Mouse (Mus musculus): ENCODE data around the gene Prepl.
A peak's percentile ranks its signal among the peaks of the same experiment; 100 is the strongest.

Prepl gene

DNA sequence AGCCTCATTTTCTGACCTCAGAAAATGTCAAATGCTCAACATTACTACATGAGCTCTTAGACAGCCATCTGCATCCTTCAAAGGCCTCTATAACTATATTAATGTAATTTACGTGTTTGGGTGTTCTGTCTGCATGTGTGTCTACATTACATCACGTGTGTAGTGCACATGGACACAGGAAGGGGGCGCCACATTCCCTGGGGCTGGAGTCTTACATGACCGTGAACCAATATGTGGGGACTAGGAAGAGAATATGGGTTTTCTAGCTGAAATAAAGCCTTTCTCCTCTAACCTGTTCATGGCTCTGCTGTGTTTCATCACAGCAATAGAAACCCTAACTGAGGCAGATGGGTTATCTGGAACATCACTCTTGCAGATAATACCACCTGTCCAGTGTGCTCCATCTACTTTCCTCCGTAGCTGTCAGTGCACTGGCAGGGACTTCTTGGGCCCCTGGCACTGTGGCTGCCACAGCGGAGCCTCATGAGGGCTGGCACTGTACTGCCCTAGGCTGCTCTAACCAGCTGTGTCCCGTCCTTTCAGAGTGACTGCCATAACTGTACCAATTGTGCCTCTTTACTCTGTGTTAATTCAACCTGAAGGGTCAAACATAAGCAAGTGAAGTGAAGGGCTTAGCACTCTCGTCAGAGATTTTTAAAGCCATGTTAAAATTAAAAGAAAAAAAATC is 18.8 kb downstream of the Prepl start:
- DNase-seq (ENCODE audit: low read depth, low spot score): no peak

DNA sequence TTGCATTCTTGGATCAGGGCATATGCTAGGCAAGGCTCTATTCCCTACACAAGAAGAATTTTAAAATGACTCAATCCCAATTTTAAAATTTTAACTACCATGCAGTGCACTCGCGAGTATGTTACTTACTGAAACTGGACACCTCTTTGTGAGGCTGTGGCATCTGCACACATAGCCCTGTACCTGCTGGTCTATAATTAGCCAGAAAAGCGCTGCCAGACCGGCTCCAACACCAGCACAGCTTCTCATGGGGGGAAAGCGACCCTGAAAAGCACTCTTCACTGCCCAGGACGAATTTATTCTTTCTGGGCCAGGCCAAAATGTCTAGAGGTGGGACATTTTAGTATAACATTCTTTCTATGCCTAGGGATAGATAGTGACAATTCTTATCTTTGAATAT is 19.4 kb downstream of the Prepl start:
- no peak for DNase-seq (ENCODE audit: low read depth, low spot score)

DNA sequence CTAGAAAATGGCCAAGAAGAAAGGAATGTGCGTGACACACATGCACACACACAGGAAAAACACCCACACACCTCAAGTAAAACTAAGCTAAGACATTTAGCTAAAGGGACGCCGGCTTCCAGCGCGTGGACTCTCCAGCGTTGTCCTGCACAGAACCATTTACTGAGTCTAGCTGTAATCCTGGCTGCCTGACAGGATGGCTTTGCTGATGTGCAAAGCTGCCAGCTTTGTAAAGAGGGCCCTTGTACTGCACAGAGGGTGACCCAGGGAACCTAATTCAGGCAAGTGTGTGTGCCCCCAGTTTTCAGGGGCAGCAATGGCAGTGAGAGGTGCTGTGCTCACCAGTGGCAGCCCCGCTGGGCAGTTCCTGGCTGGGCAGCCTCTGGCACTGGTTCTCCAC is 22.7 kb downstream of the Prepl start:
- DNase-seq (ENCODE audit: low read depth, low spot score): peak; percentile 66

DNA sequence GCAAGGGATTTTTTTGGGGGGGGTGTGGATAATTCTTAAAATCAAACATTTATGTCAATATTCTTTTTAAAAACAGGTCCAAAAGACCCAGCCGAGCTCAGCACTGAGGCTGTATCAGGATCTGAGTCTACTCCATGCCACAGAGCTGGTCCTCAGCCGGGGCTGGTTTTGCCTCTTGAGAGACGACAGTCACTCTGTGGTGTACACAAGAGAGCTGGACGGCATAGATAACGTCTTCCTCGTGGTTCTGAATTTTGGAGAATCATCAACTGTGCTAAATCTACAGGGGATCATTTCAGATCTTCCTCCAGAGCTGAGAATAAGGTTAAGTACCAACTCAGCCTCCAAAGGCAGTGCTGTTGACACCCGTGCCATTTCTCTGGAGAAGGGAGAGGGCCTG is 26.5 kb downstream of the Prepl start:
- no peak for DNase-seq (ENCODE audit: low read depth, low spot score)

DNA sequence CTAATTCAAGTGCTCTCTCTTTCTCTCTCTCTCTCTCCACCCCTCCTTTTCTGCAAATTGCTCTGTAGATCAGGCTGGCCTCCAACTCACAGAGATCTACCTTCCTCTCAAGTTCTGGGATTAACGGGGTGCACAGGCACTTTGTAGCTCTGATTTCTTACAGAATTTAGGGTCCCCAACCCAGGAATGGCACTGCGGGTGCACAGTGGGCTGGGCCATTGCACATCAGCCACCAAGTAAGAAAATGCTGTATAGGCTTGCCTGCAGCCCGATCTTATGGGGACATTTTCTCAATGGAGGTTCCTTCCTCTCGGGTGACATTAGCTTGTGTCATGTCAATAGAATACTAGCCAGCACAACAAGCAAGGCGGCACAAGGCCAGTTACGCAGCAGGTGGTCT is 30.9 kb downstream of the Prepl start:
- DNase-seq (ENCODE audit: low read depth, low spot score): no peak

DNA sequence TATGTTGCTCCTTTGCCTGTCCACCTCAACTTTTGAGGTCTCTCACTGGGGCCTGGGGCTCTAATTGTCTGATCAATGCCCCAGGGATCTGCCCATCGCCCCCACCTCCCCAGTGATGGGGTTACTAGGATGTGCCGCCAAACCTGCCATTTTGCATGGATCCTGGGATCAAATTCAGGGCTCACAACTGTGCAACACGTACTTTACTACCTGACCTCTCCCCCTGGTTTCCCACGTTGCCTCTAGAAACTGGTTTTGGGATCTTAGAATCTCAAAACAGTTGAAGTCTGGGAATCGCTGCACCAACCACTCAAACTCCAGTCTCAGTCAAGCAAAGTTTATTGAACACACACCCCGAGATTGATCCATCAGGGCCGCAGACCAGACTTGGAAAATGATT is 31.8 kb downstream of the Prepl start:
- no peak for DNase-seq (ENCODE audit: low read depth, low spot score)

DNA sequence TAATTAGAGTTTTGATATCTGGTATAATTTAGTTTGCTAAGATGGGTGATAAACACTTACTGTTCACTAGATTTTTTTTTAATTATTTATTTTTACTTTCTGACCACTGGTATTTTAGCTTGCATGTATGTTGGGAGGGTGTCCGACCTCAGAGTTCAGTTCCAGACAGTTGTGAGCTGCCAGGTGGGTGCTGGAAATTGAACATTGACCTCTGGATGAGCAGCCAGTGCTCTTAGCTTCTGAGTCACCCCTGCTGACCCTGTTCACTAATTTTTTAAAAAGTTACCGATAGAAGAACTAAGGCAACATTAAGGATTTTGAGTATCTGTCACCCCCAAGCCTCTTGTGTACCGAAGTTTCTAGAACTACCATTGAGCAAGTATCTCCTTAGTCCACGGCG is 41.7 kb downstream of the Prepl start:
- DNase-seq (ENCODE audit: low read depth, low spot score): no peak

DNA sequence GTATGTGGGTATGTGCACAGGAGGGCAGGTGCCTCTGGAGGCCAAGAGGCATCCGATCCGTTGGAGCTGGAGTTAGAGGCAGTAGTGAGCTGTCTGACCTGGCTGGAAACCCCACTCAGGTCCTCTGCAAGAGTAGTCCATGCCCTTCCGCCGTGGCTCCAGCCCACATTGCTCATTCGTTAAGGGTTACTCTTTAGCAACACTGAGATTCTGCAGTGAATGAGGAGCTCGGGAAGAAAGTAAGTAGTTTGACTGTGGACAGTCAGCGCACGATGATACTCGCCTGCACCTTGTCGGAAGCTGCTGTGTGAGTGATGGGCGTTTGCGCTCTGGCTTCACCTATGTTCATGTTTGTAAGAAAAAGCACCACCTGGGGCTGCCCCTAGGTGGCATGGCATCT is 44.9 kb downstream of the Prepl start:
- DNase-seq (ENCODE audit: low read depth, low spot score): no peak

DNA sequence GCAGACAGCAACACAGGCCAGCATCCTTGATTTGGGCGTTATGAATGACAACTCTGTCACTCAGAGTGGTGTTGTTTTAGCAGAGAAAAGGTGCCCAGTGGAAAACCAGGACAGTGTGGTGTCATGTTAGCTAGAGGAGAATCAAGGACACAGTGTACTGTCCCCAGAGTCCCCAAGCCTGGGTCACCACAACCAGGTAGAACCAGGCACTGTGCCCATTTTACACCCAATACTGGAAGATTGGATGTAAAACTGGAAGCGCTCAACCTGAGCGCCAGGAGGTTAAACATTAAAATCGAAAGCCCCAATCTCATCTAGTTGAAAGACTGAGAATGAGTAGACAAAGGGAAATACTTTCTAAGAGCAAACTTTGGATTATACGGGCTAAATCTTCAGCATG is 45.6 kb downstream of the Prepl start:
- DNase-seq (ENCODE audit: low read depth, low spot score): no peak

DNA sequence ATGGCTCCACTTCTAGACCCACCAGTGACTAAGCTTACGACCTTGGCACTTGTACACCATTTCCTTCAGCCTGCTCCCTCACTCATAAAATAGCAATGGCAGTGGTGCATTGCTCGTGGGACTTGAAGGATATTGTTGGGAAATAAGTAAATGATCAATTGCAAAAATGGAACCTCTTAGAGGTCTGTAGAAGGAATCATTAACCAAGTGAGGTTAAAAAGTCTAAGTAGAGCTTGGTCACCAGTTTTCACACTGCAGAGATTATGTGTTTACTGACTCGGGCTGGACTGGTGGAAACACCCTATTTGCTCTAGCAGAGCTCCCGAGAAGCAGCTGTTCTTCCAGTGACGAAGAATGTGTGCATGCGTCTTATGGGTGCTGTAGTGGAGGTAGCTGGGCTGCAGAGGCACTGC is 46.6 kb downstream of the Prepl start:
- DNase-seq (ENCODE audit: low read depth, low spot score): no peak

DNA sequence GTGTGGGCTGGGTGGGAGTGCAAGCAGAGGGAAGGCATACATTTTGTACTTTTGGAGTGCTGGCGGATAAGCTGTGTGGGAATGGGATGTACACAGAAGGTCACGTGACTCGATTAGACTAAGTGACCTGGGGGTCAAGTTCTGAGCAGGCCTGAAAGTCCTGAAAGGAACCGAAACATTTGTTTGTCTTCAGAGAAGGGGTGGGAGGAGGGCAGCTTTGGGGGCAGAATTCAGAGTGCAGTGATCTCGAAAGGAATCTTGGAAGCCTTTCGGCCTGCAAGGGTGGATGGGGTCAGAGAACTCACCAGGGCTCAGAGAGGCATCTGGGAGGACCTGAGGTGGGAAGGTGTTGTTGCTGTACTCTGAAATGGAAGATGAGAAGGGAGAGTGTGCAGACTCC is 47.6 kb downstream of the Prepl start:
- no peak for DNase-seq (ENCODE audit: low read depth, low spot score)

DNA sequence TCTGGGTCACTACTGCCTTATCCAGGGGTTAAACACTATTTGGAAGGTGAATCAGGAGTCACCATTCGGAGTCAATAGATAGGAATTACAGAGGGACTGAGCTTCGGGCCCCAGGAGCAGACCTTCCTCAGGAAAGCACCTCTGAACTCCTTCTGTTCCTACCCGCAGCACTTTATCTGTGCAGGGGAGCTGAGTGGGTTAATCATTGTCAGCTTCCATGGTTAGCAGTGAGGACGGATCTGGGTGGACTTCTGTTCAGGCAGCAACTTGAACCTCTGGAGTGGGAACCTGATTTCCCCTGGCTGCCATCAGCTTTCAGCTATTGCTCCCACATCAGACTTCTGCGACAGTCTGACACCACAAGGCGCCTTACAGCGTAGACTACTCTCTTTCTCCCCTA is 49.1 kb downstream of the Prepl start:
- DNase-seq (ENCODE audit: low read depth, low spot score): no peak

DNA sequence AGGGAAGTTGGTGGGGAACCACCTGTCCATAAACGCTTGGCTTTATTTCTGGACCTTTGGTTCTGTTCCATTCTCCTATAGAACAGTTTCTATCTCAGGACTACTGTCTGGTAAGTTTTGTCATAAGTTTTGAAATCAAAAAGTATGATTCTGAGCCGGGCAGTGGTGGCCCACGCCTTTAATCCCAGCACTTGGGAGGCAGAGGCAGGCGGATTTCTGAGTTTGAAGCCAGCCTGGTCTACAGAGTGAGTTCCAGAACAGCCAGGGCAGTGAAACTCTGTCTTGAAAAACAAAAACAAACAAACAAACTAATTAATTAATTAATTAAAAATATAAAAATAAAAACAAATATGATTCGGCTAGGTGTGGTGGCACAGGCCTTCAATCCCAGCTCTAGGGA is 51.3 kb downstream of the Prepl start:
- DNase-seq (ENCODE audit: low read depth, low spot score): no peak

DNA sequence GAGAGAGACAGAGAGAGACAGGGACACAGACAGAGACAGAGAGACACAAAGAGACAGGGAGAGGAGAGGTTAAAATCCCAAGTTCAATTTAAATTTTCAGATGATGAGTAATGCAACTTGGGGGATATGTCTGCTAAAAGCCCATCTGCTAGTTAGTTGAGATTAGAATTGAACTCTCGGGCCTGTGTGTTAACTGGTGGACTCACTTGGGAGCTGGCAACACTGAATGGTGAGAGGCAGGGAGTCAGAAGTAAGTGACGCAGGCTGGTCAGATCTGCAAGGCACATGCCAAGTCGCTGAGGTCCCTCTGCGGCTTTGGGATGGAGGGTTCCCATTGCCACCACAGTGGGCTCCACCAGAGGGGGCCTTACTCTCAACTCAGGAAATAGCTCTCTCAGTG is 51.7 kb downstream of the Prepl start:
- DNase-seq (ENCODE audit: low read depth, low spot score): no peak

DNA sequence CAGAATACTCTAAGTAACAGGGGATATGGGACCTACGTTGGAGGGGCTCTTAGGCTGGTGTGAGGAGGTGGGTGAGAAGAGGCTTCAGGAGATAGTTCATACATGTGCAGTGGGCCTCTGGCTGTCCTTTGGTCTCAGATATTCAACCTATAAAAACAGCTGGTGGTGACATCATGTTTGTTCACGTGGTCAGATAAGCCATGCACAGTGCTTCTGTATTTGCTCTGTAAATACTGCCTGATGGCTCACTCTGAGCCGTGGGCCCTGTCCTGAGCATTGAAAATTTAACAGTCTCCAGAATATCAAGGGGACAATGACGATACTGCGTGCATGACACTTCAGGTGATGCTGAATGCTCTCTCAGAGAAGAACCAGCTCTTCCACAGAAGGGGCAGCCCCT is 52.2 kb downstream of the Prepl start:
- DNase-seq (ENCODE audit: low read depth, low spot score): no peak

DNA sequence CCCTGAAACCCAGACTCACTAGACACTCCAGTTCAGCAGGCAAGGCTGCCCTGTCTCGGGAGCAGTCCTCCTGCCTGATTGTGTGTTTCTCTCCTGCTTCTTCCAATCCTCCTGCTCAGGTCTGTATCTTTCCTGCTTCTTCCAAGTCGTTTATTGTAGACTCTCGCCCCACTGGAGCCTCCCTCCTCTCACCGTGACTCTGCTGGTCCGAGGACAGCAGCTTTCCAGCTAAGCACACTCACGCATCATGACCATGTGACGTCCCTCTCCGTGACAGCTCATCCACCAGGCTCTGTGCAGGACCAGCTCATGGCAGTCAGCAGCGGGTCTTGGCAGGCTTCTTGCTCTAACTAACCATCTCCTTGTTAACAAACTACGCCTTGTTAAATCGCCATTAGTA is 56.0 kb downstream of the Prepl start:
- peak; percentile 82 for DNase-seq (ENCODE audit: low read depth, low spot score)

DNA sequence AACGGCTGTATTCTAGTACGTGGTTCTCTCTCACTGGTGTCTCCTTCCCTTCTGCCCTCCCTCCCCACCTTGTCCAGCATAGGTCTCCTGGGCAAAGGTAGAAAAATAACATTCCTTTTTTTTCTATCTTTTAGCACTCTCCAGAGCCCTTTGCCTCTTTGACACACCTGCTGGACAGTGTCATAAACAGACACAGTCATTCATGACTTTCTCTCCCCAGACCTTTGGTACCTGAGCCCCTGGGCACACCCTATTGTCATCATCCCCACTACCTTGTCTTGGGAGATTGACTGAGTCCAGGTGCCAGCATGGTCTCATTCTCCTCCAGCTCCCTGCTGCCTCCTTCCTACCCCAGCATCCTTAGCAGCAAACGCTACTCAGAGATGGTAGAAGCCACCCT is 57.0 kb downstream of the Prepl start:
- DNase-seq (ENCODE audit: low read depth, low spot score): no peak

DNA sequence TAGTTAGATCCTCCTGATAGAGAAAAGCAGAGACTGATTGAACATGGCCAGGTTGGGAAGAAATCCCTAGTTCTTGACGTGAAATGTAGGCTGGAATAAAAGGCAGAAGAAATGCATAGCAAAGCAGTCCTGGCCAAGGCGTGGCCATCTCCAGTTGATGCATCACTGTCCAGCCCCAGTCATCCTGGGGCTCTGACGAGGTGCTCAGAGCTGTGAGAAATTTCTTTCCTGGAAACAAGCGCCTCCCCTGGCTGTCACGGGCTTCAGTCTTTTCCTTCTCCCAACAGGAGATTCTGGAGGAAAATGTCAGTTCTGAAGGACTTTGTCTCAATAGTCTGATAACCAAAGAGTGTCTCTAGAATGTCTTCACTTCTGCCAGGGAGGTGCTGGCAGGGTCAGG is 59.4 kb downstream of the Prepl start:
- no peak for DNase-seq (ENCODE audit: low read depth, low spot score)

DNA sequence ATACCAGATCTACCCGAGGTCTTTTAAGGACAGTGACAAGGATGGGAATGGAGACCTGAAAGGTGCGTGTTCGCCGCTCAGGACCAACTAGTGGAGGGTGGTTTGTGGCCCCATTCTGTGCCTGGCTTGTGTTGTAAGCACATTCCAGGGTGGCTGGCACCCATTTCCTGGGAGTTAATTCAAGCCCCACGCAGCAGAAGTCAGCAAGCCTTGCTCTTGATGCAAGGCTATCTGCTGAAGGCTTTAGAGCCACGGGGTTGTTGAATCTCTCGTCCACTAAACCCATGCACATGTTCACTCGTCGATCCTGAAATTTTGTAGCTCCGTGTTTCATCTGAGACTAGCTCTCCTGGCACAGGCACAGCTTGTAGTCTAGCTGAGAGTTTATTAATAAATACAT is 61.2 kb downstream of the Prepl start:
- no peak for DNase-seq (ENCODE audit: low read depth, low spot score)

DNA sequence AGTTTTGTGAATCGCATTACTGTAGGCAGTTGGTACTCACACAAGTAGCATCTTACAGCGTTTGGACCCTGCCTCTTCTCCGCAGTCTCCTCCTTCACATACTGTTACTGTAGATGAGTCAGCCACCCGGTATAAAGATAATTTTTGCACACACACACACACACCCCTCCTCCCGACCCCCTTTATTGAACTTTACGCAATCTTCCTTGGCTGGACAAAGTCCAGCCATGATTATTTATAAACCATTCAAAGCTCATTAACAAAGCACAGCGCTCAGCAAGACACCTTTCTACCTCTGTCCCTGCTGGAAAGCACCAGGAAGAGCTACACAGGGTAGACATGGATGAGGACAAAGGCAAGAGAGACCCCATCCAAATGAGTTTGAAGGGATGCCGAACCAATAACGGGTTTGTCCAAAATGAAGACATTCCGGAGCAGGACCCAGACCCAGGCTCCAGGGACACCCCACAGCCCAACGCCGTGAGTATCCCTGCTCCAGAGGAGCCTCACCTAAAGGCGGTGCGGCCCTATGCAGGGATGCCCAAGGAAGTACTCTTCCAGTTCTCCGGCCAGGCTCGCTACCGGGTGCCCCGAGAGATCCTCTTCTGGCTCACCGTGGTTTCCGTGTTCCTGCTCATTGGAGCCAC is 61.8 kb downstream of the Prepl start, which contains the start of gene Slc3a1:
TSS of gene Slc3a1 (plus strand) at position 284 of the 647 bp plus-strand sequence.
- DNase-seq (ENCODE audit: low read depth, low spot score): no peak

DNA sequence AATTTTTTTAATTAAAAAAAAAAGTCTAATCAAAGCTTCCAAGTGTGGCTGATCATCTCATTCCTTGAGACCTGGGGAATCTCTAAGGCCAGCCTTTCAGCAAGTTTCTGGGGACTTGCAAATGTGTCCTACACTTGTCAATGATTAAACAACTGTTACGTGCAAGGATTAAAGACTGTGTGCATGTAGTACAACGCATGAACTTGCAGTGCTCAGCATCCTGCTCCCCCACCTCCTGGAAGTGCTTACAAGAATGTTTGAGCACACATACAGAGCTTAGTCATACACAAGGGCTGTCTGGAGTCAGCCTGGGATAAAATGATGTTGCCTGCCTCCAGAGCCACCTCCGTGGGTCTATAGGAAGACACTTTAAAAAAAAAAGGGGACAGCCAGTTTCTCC is 62.8 kb downstream of the Prepl start:
- no peak for DNase-seq (ENCODE audit: low read depth, low spot score)

DNA sequence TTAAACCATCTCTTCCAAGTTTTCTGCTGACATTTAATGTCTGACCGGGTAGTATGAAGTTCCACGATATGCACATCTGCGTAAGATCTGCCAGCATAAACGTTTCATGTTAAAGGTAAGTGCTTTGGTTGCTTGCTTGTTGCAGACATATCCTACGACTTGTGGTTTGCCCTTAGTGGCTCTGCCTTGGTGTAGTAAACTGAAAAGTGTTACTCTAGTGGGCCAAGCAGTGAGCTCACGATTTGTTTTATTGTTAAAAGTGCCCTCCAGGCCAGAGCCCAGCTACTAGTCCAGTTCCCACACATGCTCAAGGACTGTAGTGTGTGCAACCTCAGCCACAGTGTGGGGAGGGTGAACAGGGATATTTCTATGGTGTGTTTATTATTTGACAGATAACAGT is 63.6 kb downstream of the Prepl start:
- no peak for DNase-seq (ENCODE audit: low read depth, low spot score)

DNA sequence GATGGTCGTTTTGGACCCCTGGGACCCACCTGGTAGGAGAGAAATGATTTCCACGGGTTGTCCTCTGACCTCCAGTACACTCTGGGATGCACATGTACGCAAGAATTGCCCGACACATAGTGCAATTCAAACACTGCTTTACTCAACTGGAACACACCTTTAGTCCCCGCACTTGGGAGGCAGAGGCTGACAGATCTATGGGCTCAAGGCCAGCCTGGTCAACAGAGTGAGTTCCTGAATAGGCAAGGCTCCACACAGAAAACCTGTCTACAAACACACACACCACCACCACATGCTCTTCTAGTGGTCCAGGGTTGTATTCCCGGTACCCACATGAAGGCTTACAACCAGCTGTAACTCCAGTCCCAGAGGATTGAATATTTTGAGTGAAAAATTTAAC is 64.9 kb downstream of the Prepl start:
- DNase-seq (ENCODE audit: low read depth, low spot score): no peak

DNA sequence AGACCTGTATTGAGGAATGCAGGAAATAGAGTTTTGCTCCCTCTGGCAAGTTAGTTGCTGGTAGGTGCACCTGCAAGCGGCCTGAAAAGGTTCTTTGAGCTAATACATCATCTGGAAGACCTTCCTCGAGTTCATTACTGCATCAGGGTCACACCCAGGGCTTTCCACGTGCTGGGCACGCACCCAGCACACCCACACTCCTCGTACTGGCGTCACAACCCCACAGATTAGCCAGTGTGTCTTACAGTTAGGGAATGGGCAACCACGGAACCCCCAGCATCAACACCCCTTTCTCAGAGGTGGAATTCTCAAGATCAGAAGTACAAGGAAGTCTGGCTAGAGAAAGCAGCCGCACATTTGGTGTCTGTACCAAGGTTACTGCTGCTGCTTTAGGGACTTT is 65.8 kb downstream of the Prepl start:
- no peak for DNase-seq (ENCODE audit: low read depth, low spot score)
